Mouse (Mus musculus): Measurements from ENCODE around the gene Elovl1.

DNA sequence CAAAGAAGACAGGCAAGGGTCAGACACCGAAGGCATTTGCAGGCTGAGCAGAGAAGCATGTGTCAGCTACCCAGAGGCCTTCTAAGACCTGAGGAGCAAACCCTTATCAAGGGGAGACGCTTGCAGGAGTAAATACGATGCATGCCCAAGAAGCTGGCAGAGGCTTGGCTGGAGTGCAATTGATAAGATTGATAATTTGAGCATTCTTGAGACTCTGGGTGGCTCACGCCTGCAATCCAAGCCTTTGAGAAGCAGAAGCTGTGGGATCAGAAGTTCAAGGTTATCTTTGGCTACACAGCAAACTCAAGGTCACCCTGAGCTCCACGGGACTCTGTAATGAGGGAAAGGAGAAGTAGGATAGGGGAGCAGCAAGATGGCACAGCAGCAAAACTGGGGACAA is 26.0 kb upstream of the Elovl1 start:
- TF ChIP-seq GATA1 (IDR thresholded peaks at IDR 0.05; ENCODE audit: low read length): no peak
- TF ChIP-seq TAL1 (IDR thresholded peaks at IDR 0.05; ENCODE audit: low read length): no peak

All from erythroblast, embryonic 14.5 days (primary cell).